In genomic region chr17:4993840-4994503, GRCm38 (mm10) we compare ENCODE assay signal across 8 mouse cellular contexts. TPM values are rescaled to one million over a fixed set of nuclear protein-coding genes. Genes with fewer than 3 reads are reported as not detected.
DNase-seq lines count a peak whose midpoint lies in the region; ATAC-seq and TF ChIP-seq lines count a peak whose summit lies in the region.

Arid1b (plus strand) TSS chr17:4994332.

- no peak for TF ChIP-seq CTCF in liver, embryonic 14.5 days (IDR thresholded peaks at IDR 0.05; ENCODE audit: low read depth)

- no peaks in the 10 kb centered on the region for H3K27me3 ChIP-seq in erythroblast, embryonic 14.5 days (ENCODE audit: control insufficient read depth)
- no peaks in the 10 kb centered on the region for H3K27me3 ChIP-seq in heart, embryonic 12.5 days (replicated peaks)
- H3K27me3 ChIP-seq in kidney, embryonic 16.5 days (ENCODE audit: insufficient read depth, low read length) = no peaks in the 10 kb centered on the region
- H3K27me3 ChIP-seq in liver, embryonic 14.5 days (ENCODE audit: control insufficient read depth, insufficient read depth, low read length) = no peaks in the 10 kb centered on the region
- H3K27me3 ChIP-seq in stomach, embryonic 15.5 days (replicated peaks) = no peaks in the 10 kb centered on the region

- peak within 1 kb of the TSS; percentile 98 for H3K27ac ChIP-seq in heart, embryonic 12.5 days (ENCODE audit: poor library complexity, severe bottlenecking)
- peak within 1 kb of the TSS; percentile 100 for H3K27ac ChIP-seq in kidney, embryonic 16.5 days (ENCODE audit: low read length)
- H3K27ac ChIP-seq in liver, embryonic 14.5 days = peak within 1 kb of the TSS; percentile 76
- H3K27ac ChIP-seq in stomach, embryonic 15.5 days = peak within 1 kb of the TSS; percentile 100

- no peaks in the 10 kb centered on the region for H3K9me3 ChIP-seq in erythroblast, embryonic 14.5 days (ENCODE audit: control insufficient read depth, low read length)
- no peaks in the 10 kb centered on the region for H3K9me3 ChIP-seq in heart, embryonic 12.5 days (replicated peaks)
- no peaks in the 10 kb centered on the region for H3K9me3 ChIP-seq in kidney, embryonic 16.5 days (ENCODE audit: low read length)
- no peaks in the 10 kb centered on the region for H3K9me3 ChIP-seq in liver, embryonic 14.5 days (ENCODE audit: control insufficient read depth, low read length)
- H3K9me3 ChIP-seq in stomach, embryonic 15.5 days = no peaks in the 10 kb centered on the region

- peak within 1 kb of the TSS; percentile 86 for H3K4me2 ChIP-seq in heart, embryonic 12.5 days
- H3K4me2 ChIP-seq in kidney, embryonic 16.5 days (replicated peaks; ENCODE audit: low read depth, low read length) = peak within 1 kb of the TSS; percentile 64
- H3K4me2 ChIP-seq in liver, embryonic 14.5 days (ENCODE audit: low read depth) = peak within 1 kb of the TSS; percentile 94
- H3K4me2 ChIP-seq in stomach, embryonic 15.5 days = peak within 1 kb of the TSS; percentile 68

- peaks cover 33% of the 10 kb centered on the region for H3K4me1 ChIP-seq in erythroblast, embryonic 14.5 days (ENCODE audit: control insufficient read depth)
- peaks cover 4% of the 10 kb centered on the region; the same call in 1 of the 2 replicates for H3K4me1 ChIP-seq in heart, embryonic 12.5 days (replicated peaks)
- H3K4me1 ChIP-seq in kidney, embryonic 16.5 days (ENCODE audit: insufficient read depth, low read length) = peaks cover 6% of the 10 kb centered on the region
- peaks cover 6 to 10% of the 10 kb centered on the region in 2 experiments; a peak in 3 of 4 replicates for H3K4me1 ChIP-seq in liver, embryonic 14.5 days (replicated peaks; ENCODE audit: control insufficient read depth in 2 of 2, insufficient read depth in 2 of 2, low read length in 1 of 2)
- H3K4me1 ChIP-seq in stomach, embryonic 15.5 days = no peaks in the 10 kb centered on the region

- no peak for TF ChIP-seq EP300 in liver, embryonic 14.5 days (IDR thresholded peaks at IDR 0.05; ENCODE audit: low read depth)

- WGBS in heart, embryonic 12.5 days = under 1% methylated on average over 55 of the region's 58 CpGs
- WGBS in kidney, embryonic 16.5 days = under 1% methylated on average over 49 of the region's 58 CpGs
- under 1% methylated on average over 55 of the region's 58 CpGs for WGBS in liver, embryonic 14.5 days (ENCODE audit: insufficient replicate concordance)
- under 1% methylated on average over 55 of the region's 58 CpGs for WGBS in stomach, embryonic 15.5 days

- DNase-seq in CD4-positive, CD25-positive, alpha-beta regulatory T cell, adult 2 months (ENCODE audit: low read depth, low spot score) = peak; percentile 92
- DNase-seq in brain, adult 2 months (ENCODE audit: low read depth, low spot score) = peak; percentile 95
- DNase-seq in liver, embryonic 14.5 days (ENCODE audit: low read depth in 3 of 3, low spot score in 3 of 3) = peak; percentile 57 to 64 (median 61)
- DNase-seq in neural tube, embryonic 10.5 days (ENCODE audit: extremely low spot score, low spot score) = peak; percentile 91

- peak within 1 kb of the TSS; percentile 100 for H3K9ac ChIP-seq in heart, embryonic 12.5 days
- peak within 1 kb of the TSS; percentile 99 for H3K9ac ChIP-seq in kidney, embryonic 16.5 days (replicated peaks; ENCODE audit: low read length)
- peak within 1 kb of the TSS; percentile 99 for H3K9ac ChIP-seq in liver, embryonic 14.5 days (replicated peaks)
- H3K9ac ChIP-seq in stomach, embryonic 15.5 days = peak within 1 kb of the TSS; percentile 96

- H3K36me3 ChIP-seq in erythroblast, embryonic 14.5 days (ENCODE audit: control insufficient read depth) = no peaks in the 10 kb centered on the region
- no peaks in the 10 kb centered on the region for H3K36me3 ChIP-seq in heart, embryonic 12.5 days
- no peaks in the 10 kb centered on the region for H3K36me3 ChIP-seq in kidney, embryonic 16.5 days (ENCODE audit: insufficient read depth, low read length)
- H3K36me3 ChIP-seq in liver, embryonic 14.5 days (replicated peaks; ENCODE audit: control insufficient read depth, insufficient read depth, low read depth) = no peaks in the 10 kb centered on the region
- H3K36me3 ChIP-seq in stomach, embryonic 15.5 days = no peaks in the 10 kb centered on the region

- peak within 1 kb of the TSS; percentile 89 for H3K4me3 ChIP-seq in erythroblast, embryonic 14.5 days (replicated peaks)
- peak within 1 kb of the TSS; percentile 98 for H3K4me3 ChIP-seq in heart, embryonic 12.5 days
- H3K4me3 ChIP-seq in kidney, embryonic 16.5 days (ENCODE audit: low read length) = peak within 1 kb of the TSS; percentile 92
- peak within 1 kb of the TSS; percentile 59 to 97 for H3K4me3 ChIP-seq in liver, embryonic 14.5 days (ENCODE audit: insufficient read depth in 1 of 2, low read depth in 2 of 2, low read length in 2 of 2)
- H3K4me3 ChIP-seq in stomach, embryonic 15.5 days (replicated peaks) = peak within 1 kb of the TSS; percentile 90

- ATAC-seq in heart, embryonic 12.5 days (ENCODE audit: insufficient number of reproducible peaks, low FRiP score) = peak; percentile 75
- peak; percentile 80 for ATAC-seq in kidney, embryonic 16.5 days (ENCODE audit: low FRiP score, low TSS enrichment)
- peak; percentile 56 for ATAC-seq in liver, embryonic 14.5 days (ENCODE audit: insufficient read depth)
- ATAC-seq in stomach, embryonic 15.5 days (ENCODE audit: insufficient read depth, low FRiP score, low read depth) = peak; percentile 76

RNA-seq across cellular contexts. Expression of gene Arid1b, which starts in this region (rescaled TPM):
- 1.5 and 2.6 TPM in 2 replicates for polyA plus RNA-seq in erythroblast, embryonic 14.5 days (2012)
- 8.1 and 8.7 TPM in 2 replicates for polyA plus RNA-seq in heart, embryonic 12.5 days (2016; fragmentation: Nextera tagmentation; extraction: Ambion mirVana)
- 10.9 and 11.0 TPM in 2 replicates for polyA plus RNA-seq in kidney, embryonic 16.5 days (2015; fragmentation: Nextera tagmentation; extraction: Ambion mirVana)
- 2.3 and 2.6 TPM in 2 replicates for polyA plus RNA-seq in liver, embryonic 14.5 days (2012; rRNA removed)
- polyA plus RNA-seq in liver, embryonic 14.5 days (2014; fragmentation: Nextera tagmentation; extraction: Ambion mirVana) = 2.9 and 3.1 TPM in 2 replicates
- 11.2 and 11.4 TPM in 2 replicates for polyA plus RNA-seq in stomach, embryonic 15.5 days (2015; fragmentation: Nextera tagmentation; extraction: Ambion mirVana)

Comparison
In these comparisons a context has a peak if more than half of its experiments do, and no peak if none do; other contexts are left out.
1. Peak in every context shown above with its lines: DNase-seq, ATAC-seq, H3K4me3 ChIP-seq and H3K27ac ChIP-seq.